Mouse (Mus musculus): Measurements from ENCODE around the gene Unk. TPM values are rescaled to one million over a fixed set of nuclear protein-coding genes. Genes with fewer than 3 reads are reported as not detected.

The Unk gene
- total and polyA plus RNA-seq, 2 experiments from 2014 or later: 26.7 to 55.1 TPM

DNA sequence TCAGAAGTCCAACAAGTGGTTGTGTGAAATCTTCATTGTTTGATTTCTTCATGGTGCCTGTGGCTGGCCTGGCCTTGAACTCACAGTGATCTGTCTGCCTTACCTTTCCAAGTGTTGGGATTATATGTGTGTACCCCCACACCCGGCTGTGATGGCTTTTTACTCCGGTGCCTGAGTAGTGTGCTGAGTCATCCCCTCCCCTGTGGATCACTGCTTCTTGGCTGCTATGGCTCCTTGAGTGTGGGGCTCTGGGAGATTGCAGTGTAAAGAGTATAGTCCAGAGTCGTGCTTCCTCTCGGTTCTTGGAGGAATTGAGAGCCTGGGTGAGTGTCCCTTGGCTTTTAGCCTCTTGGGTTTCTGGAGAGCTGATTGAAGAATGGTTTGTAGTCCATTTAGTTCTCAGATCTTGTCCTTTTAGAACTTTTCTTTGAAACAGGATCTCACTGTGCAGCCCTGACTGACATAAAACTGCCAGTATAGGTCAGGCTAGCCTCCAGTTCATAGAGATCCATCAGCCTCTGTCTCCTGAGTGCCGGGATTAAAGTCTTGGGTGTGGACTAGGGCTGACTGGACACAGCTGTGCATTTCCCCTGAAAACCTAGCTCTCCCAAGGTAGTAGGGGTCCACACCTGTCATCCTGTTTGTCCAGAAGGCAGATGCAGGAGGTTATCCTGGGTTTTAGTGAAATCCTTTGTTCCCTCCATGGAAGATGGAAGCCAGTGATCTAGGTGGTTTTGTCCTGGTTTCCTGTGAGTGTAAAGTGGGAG, 12.4 kb downstream of the Unk start:
- no peak for TF ChIP-seq CTCF (IDR thresholded peaks at IDR 0.05)
- Histone ChIP-seq H3K4me3 (ENCODE audit: low read depth, low read length) (no peak overlapping the region), H3K4me1 (ENCODE audit: insufficient read depth, low read length) (no peaks in the 10 kb centered on the region), H3K4me2 (ENCODE audit: low read depth, low read length, poor library complexity, severe bottlenecking) (no peak overlapping the region), H3K36me3 (ENCODE audit: insufficient read depth, low read length) (peaks cover 9% of the 10 kb centered on the region), H3K9ac (replicated peaks; ENCODE audit: low read length, poor library complexity, severe bottlenecking) (no peak overlapping the region), H3K27me3 (ENCODE audit: insufficient read depth, low read length) (no peaks in the 10 kb centered on the region), H3K9me3 (ENCODE audit: low read length) (no peaks in the 10 kb centered on the region), H3K27ac (ENCODE audit: low read depth, low read length) (no peak overlapping the region)
- WGBS: 90% methylated on average over 5 of the region's 5 CpGs
- no peak for DNase-seq (ENCODE audit: low spot score)
- no peak for ATAC-seq (ENCODE audit: low FRiP score)

DNA sequence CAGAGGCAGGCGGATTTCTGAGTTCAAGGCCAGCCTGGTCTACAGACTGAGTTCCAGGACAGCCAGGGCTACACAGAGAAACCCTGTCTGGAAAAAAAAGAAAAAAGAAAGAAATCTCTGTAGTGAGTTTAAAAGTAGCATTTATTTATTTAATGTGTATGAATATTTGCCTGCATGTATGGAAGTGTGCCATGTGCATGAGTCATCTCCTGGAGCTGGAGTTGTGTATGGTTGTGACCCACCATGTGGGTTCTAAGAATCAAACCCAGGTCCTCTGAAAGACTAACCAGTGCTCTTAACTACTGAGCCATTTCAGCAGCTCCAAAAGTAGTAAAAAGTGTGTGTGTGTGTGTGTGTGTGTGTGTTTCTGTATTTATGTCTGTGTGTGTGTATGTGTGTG, 13.2 kb downstream of the Unk start:
- H3K9me3 ChIP-seq (ENCODE audit: low read length): no peaks in the 10 kb centered on the region
- peaks cover 12% of the 10 kb centered on the region for H3K36me3 ChIP-seq (ENCODE audit: insufficient read depth, low read length)
- H3K4me2 ChIP-seq (ENCODE audit: low read depth, low read length, poor library complexity, severe bottlenecking): no peak overlapping the region
- H3K4me1 ChIP-seq (ENCODE audit: insufficient read depth, low read length): no peaks in the 10 kb centered on the region
- ATAC-seq (ENCODE audit: low FRiP score) (no peak), DNase-seq (ENCODE audit: low spot score) (no peak)
- no peak overlapping the region for H3K4me3 ChIP-seq (ENCODE audit: low read depth, low read length)
- WGBS: 97% methylated on average over 1 of the region's 1 CpGs
- H3K27me3 ChIP-seq (ENCODE audit: insufficient read depth, low read length): no peaks in the 10 kb centered on the region
- H3K9ac ChIP-seq (replicated peaks; ENCODE audit: low read length, poor library complexity, severe bottlenecking): no peak overlapping the region
- no peak overlapping the region for H3K27ac ChIP-seq (ENCODE audit: low read depth, low read length)
- TF ChIP-seq CTCF (IDR thresholded peaks at IDR 0.05): no peak

- Histone ChIP-seq H3K4me1 (ENCODE audit: insufficient read depth, low read length) (no peaks in the 10 kb centered on the region), H3K27me3 (ENCODE audit: insufficient read depth, low read length) (no peaks in the 10 kb centered on the region), H3K36me3 (ENCODE audit: insufficient read depth, low read length) (peaks cover 25% of the 10 kb centered on the region), H3K9ac (replicated peaks; ENCODE audit: low read length, poor library complexity, severe bottlenecking) (no peak overlapping the region), H3K27ac (ENCODE audit: low read depth, low read length) (no peak overlapping the region), H3K9me3 (ENCODE audit: low read length) (no peaks in the 10 kb centered on the region), H3K4me3 (ENCODE audit: low read depth, low read length) (no peak overlapping the region), H3K4me2 (ENCODE audit: low read depth, low read length, poor library complexity, severe bottlenecking) (no peak overlapping the region)
- ATAC-seq (ENCODE audit: low FRiP score) (no peak), DNase-seq (ENCODE audit: low spot score) (no peak)
- no peak for TF ChIP-seq CTCF (IDR thresholded peaks at IDR 0.05)
- WGBS: 95% methylated on average over 6 of the region's 6 CpGs
Observed at GRCm38 (mm10) chr11:116045173-116045572, 15.1 kb downstream of the Unk start.

- ATAC-seq (ENCODE audit: low FRiP score): no peak
- 85% methylated on average over 2 of the region's 2 CpGs for WGBS
- TF ChIP-seq CTCF (IDR thresholded peaks at IDR 0.05): no peak
Observed at GRCm38 (mm10) chr11:116049610-116050009, 19.5 kb downstream of the Unk start.

DNA sequence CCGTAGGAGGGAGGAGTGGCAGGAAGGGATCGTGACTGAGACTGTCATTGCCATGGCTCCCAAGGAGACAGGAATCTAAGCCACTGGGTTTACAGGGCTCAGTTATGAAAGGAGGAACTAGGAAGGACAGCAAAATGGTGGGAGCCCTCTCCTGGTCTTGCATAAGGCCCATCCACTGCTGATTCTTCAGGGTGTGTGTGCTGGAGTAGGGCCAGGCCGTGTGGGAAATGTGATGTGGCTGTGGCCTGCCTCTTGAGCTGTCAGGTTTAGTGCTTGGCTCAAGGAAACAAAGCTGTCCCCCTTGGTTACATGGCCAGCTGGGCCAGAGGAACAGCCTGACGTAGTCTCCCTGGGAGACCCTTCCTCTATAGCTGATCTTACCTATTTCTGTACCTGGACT, 20.1 kb downstream of the Unk start:
- H3K9me3 ChIP-seq (ENCODE audit: low read length): no peaks in the 10 kb centered on the region
- no peak for TF ChIP-seq CTCF (IDR thresholded peaks at IDR 0.05)
- peaks cover 68% of the 10 kb centered on the region for H3K36me3 ChIP-seq (ENCODE audit: insufficient read depth, low read length)
- ATAC-seq (ENCODE audit: low FRiP score) (no peak), DNase-seq (ENCODE audit: low spot score) (no peak)
- no peaks in the 10 kb centered on the region for H3K27me3 ChIP-seq (ENCODE audit: insufficient read depth, low read length)
- no peak overlapping the region for H3K4me3 ChIP-seq (ENCODE audit: low read depth, low read length)
- no peak overlapping the region for H3K27ac ChIP-seq (ENCODE audit: low read depth, low read length)
- H3K9ac ChIP-seq (replicated peaks; ENCODE audit: low read length, poor library complexity, severe bottlenecking): no peak overlapping the region
- 87% methylated on average over 4 of the region's 4 CpGs for WGBS
- no peaks in the 10 kb centered on the region for H3K4me1 ChIP-seq (ENCODE audit: insufficient read depth, low read length)
- H3K4me2 ChIP-seq (ENCODE audit: low read depth, low read length, poor library complexity, severe bottlenecking): no peak overlapping the region

More at GRCm38 (mm10) chr11:116049610-116050009, 19.5 kb downstream of the Unk start:
- Histone ChIP-seq H3K36me3 (ENCODE audit: insufficient read depth, low read length) (peaks cover 62% of the 10 kb centered on the region), H3K4me3 (ENCODE audit: low read depth, low read length) (no peak overlapping the region), H3K4me1 (ENCODE audit: insufficient read depth, low read length) (no peaks in the 10 kb centered on the region), H3K9me3 (ENCODE audit: low read length) (no peaks in the 10 kb centered on the region), H3K27me3 (ENCODE audit: insufficient read depth, low read length) (no peaks in the 10 kb centered on the region), H3K27ac (ENCODE audit: low read depth, low read length) (no peak overlapping the region), H3K9ac (replicated peaks; ENCODE audit: low read length, poor library complexity, severe bottlenecking) (no peak overlapping the region), H3K4me2 (ENCODE audit: low read depth, low read length, poor library complexity, severe bottlenecking) (no peak overlapping the region)
- DNase-seq (ENCODE audit: low spot score): no peak

DNA sequence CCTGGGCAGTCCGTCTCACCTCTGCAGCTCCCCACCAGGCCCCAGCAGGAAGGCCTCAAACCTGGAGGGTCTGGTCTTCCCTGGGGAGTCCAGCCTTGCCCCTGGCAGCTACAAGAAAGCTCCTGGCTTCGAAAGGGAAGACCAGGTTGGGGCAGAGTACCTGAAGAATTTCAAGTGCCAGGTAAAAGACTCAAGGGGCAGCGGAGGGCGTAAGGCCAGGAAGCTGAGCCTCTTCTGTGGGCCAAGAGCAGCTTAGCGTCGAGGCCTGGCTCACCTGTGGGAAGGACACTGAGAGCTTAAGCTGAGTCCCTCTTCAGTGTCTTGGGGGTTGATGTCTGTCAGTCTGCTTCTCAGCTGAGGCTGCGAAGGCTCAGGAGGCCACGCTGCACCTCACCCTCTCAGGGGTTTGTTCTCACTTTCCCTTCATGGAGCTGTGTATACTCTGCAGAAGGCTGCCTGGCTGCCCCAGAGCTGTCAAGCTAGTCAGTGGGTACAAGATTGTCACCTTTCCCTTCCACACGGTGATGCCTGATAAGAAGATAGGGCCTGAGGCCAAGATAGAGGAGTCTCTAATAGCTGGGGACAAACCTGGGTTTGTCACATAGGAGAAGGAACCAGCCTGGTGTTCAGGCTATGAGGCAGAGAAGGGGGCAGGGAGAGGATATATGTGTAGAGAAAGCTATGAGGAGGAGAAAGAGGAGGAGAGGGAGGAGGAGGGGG, 23.5 kb downstream of the Unk start:
- Histone ChIP-seq H3K4me2 (ENCODE audit: low read depth, low read length, poor library complexity, severe bottlenecking) (no peak overlapping the region), H3K4me1 (ENCODE audit: insufficient read depth, low read length) (no peaks in the 10 kb centered on the region), H3K9me3 (ENCODE audit: low read length) (no peaks in the 10 kb centered on the region), H3K36me3 (ENCODE audit: insufficient read depth, low read length) (peaks cover 87% of the 10 kb centered on the region), H3K4me3 (ENCODE audit: low read depth, low read length) (no peak overlapping the region), H3K27ac (ENCODE audit: low read depth, low read length) (no peak overlapping the region), H3K27me3 (ENCODE audit: insufficient read depth, low read length) (no peaks in the 10 kb centered on the region), H3K9ac (replicated peaks; ENCODE audit: low read length, poor library complexity, severe bottlenecking) (no peak overlapping the region)
- WGBS: 94% methylated on average over 9 of the region's 9 CpGs
- no peak for ATAC-seq (ENCODE audit: low FRiP score)
- DNase-seq (ENCODE audit: low spot score): no peak
- TF ChIP-seq CTCF (IDR thresholded peaks at IDR 0.05): no peak
